Mouse (Mus musculus): ENCODE measurements around the gene Syne3.

DNA sequence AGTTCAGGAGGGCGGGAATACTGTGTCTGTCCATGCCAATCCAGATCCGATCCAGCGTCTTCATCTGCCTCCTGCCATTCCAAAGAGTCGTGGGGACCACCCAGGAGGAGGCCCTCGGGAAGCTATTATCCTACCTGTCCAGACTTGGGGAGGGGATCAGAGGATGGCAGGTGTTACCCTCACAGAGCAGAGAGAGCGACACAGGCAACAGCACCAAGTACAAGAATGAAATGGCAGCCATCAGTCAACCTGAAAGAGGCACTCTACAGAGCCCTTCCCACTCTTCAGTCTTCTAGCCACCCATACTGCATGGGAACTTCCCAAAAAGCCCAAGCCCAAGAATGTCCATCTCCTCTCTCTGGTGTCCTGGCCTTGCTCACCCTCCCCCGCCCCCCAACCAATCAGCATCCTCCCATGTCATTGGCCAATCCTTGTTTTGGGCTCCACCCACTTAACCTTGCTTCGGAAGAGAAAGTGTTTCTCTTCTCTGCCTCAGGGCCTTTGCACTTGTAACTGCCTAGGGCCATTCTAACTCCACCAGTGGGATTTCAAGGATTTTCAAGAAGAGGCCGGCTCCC is 693 bp upstream of the Syne3 start:
- TF ChIP-seq CTCF (IDR thresholded peaks at IDR 0.05; ENCODE audit: control insufficient read depth, insufficient read depth, insufficient replicate concordance, low read depth, low read length): no peak
- no peak; the same call in 1 of the 2 replicates for TF ChIP-seq POLR2A (IDR thresholded peaks at IDR 0.05; ENCODE audit: control insufficient read depth, low read depth, low read length)
